Mouse (Mus musculus) thymus, adult 2 months (tissue): ENCODE measurements around the gene Atp1b1. TPM values are rescaled to one million over a fixed set of nuclear protein-coding genes. Genes with fewer than 3 reads are reported as not detected.

Experiments
- DNase-seq: peaks from one replicate; pipeline ENCODE4 v3.0.0; 2021
- H3K27ac ChIP-seq: fragments of 200-500 bp; 2 replicates; pipeline ENCODE4 v1.5.1; 2012; ENCODE audit warnings: low read length, control low read depth; ENCODE audit not compliant: control insufficient read depth, insufficient read depth
- H3K27me3 ChIP-seq: fragments of 200-500 bp; 2 replicates; pipeline ENCODE4 v1.6.1; 2012; ENCODE audit warnings: mild to moderate bottlenecking, low read length, moderate library complexity, mixed read lengths; ENCODE audit not compliant: control insufficient read depth, insufficient read depth
- H3K36me3 ChIP-seq: fragments of 200-500 bp; 2 replicates; pipeline ENCODE4 v1.6.1; 2012; ENCODE audit warnings: mild to moderate bottlenecking, low read length, moderate library complexity; ENCODE audit not compliant: control insufficient read depth, insufficient read depth
- H3K4me1 ChIP-seq: fragments of 200-500 bp; replicated peaks from 2 replicates; pipeline ENCODE4 v1.6.1; 2012; ENCODE audit warnings: low read length; ENCODE audit not compliant: control insufficient read depth, insufficient read depth
- H3K4me3 ChIP-seq: fragments of 200-500 bp; 2 replicates; pipeline ENCODE4 v1.5.1; 2012; ENCODE audit warnings: mild to moderate bottlenecking, low read length, control low read depth, moderate library complexity; ENCODE audit not compliant: control insufficient read depth, insufficient read depth
- CTCF ChIP-seq: fragments of 200-500 bp; IDR thresholded peaks from 2 replicates; pipeline ENCODE4 v1.5.1; 2012; ENCODE audit warnings: mild to moderate bottlenecking, control low read depth, low read length, moderate library complexity, borderline replicate concordance; ENCODE audit not compliant: control insufficient read depth, poor library complexity, insufficient read depth; ENCODE audit errors: extremely low read depth
- POLR2A ChIP-seq: fragments of 200-500 bp; IDR thresholded peaks from 2 replicates; pipeline ENCODE4 v1.6.1; 2012; ENCODE audit warnings: mild to moderate bottlenecking, low read length, control low read depth, moderate library complexity; ENCODE audit not compliant: control insufficient read depth, poor library complexity, insufficient read depth; ENCODE audit errors: extremely low read depth
- WGBS: fragments of 180-500 bp; shearing (Covaris S2); methylation state at CpG from one replicate; pipeline ENCODE4 v1.1.7; 2018; 5-methylcytosine and 5-hydroxymethylcytosine counted together
- polyA plus RNA-seq: library from polyadenylated mRNA; depleted of rRNA; stranded (reverse); fragments of >200 nt; gene quantifications from 2 replicates; pipeline ENCODE4 v1.2.3, GENCODE M21; 2012; rRNA removed

The Atp1b1 gene
- polyA plus RNA-seq, 1 experiment: 56.5 TPM

DNA sequence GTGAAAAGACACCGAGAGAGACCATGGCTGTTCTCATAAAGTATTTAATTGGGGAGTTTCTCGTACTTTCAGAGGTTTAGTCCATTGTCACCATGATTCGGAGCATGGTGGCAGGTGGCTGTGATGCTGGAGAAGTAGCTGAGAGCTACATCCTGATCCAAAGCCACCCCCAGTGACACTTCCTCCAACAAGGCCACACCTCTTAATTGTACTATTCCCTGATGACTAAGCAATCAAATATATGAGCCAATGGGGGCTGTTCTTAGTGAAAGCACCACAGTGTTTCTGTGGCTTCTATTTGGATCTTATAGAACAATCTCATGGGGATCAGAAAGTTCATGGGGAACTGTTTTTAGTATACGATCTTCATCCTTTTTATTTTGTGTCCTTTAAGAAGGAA lies 68.4 kb downstream of the Atp1b1 start:
- Histone ChIP-seq H3K4me3 (no peak overlapping the region), H3K4me1 (no peaks in the 10 kb centered on the region), H3K27me3 (no peaks in the 10 kb centered on the region), H3K36me3 (no peaks in the 10 kb centered on the region), H3K27ac (no peak overlapping the region)
- no peak for TF ChIP-seq POLR2A
- TF ChIP-seq CTCF: no peak
- 94% methylated on average over 4 of the region's 4 CpGs for WGBS
- DNase-seq: no peak

Other genes with a start within 250 kb of the Atp1b1 start
- gene Slc19a2, start 209.3 kb downstream of the Atp1b1 start, polyA plus RNA-seq: 8.2 and 10.8 TPM in 2 replicates
- gene Ccdc181, start 182.8 kb downstream of the Atp1b1 start, polyA plus RNA-seq: 1.7 and 2.7 TPM in 2 replicates
- 10.1 and 10.7 TPM in 2 replicates for gene Nme7, start 154.2 kb downstream of the Atp1b1 start, polyA plus RNA-seq
- gene Blzf1, start 150.9 kb downstream of the Atp1b1 start, polyA plus RNA-seq: 3.4 and 3.6 TPM in 2 replicates